Mouse (Mus musculus) kidney, embryonic 16.5 days (tissue): ENCODE data around the gene Necap2. TPM values are rescaled to one million over a fixed set of nuclear protein-coding genes. Genes with fewer than 3 reads are reported as not detected.

Experiments
- ATAC-seq: fragments of 200-750 bp; cut with Nextera tagmentation; 2 replicates; pipeline ENCODE4 v1.8.0; 2017; ENCODE audit warnings: moderate TSS enrichment; ENCODE audit not compliant: low FRiP score, low TSS enrichment
- H3K27ac ChIP-seq: fragments of 300-500 bp; sonication (generic); 2 replicates; pipeline ENCODE4 v1.5.1; 2014; ENCODE audit warnings: low read length
- H3K27me3 ChIP-seq: fragments of 300-500 bp; sonication (generic); 2 replicates; pipeline ENCODE4 v1.6.1; 2014; ENCODE audit warnings: low read length, control low read depth, mixed read lengths; ENCODE audit not compliant: insufficient read depth
- H3K36me3 ChIP-seq: fragments of 300-500 bp; sonication (generic); 2 replicates; pipeline ENCODE4 v1.6.1; 2014; ENCODE audit warnings: low read length, control low read depth, mixed read lengths; ENCODE audit not compliant: insufficient read depth
- H3K4me1 ChIP-seq: fragments of 300-500 bp; sonication (generic); 2 replicates; pipeline ENCODE4 v1.6.1; 2014; ENCODE audit warnings: low read length, control low read depth, mixed read lengths; ENCODE audit not compliant: insufficient read depth
- H3K4me2 ChIP-seq: fragments of 300-500 bp; sonication (generic); replicated peaks from 2 replicates; pipeline ENCODE4 v1.6.1; 2014; ENCODE audit warnings: low read depth, low read length
- H3K4me3 ChIP-seq: fragments of 300-500 bp; sonication (generic); 2 replicates; pipeline ENCODE4 v1.5.1; 2014; ENCODE audit warnings: mild to moderate bottlenecking, low read length
- H3K9ac ChIP-seq: fragments of 300-500 bp; sonication (generic); replicated peaks from 2 replicates; pipeline ENCODE4 v1.6.1; 2014; ENCODE audit warnings: low read length
- H3K9me3 ChIP-seq: fragments of 300-500 bp; sonication (generic); 2 replicates; pipeline ENCODE4 v1.6.1; 2016; ENCODE audit warnings: low read length, control low read depth
- WGBS: fragments of 180-500 bp; shearing (Covaris S2); extraction: QIAGEN DNeasy Blood & Tissue Kit; methylation state at CpG from one replicate; pipeline ENCODE4 v1.1.7; 2014; 5-methylcytosine and 5-hydroxymethylcytosine counted together
- polyA plus RNA-seq: library from polyadenylated mRNA; unstranded; fragments of >200 nt; fragmentation: Nextera tagmentation; extraction: Ambion mirVana; gene quantifications from 2 replicates; pipeline ENCODE4 v1.2.1, GENCODE M21; 2015

Gene Necap2
- 94.5 and 99.0 TPM in 2 replicates for polyA plus RNA-seq

- ATAC-seq, result peak; percentile 91
- peaks cover 14% of the 10 kb centered on the region for H3K36me3 ChIP-seq
- H3K4me3 ChIP-seq, result peak within 1 kb of the TSS; percentile 93
- H3K4me2 ChIP-seq, result peak within 1 kb of the TSS; percentile 94
- no peaks in the 10 kb centered on the region for H3K9me3 ChIP-seq
- H3K9ac ChIP-seq, result peak within 1 kb of the TSS; percentile 84
- no peaks in the 10 kb centered on the region for H3K27me3 ChIP-seq
- peaks cover 16% of the 10 kb centered on the region for H3K4me1 ChIP-seq
- under 1% methylated on average over 67 of the region's 67 CpGs for WGBS
- peak within 1 kb of the TSS; percentile 69; the same call in 1 of the 2 replicates for H3K27ac ChIP-seq
Measured at GRCm38 (mm10) chr4:141077681-141078509, at the start of gene Necap2. TSS of gene Necap2 (minus strand) at chr4:141078357.

DNA sequence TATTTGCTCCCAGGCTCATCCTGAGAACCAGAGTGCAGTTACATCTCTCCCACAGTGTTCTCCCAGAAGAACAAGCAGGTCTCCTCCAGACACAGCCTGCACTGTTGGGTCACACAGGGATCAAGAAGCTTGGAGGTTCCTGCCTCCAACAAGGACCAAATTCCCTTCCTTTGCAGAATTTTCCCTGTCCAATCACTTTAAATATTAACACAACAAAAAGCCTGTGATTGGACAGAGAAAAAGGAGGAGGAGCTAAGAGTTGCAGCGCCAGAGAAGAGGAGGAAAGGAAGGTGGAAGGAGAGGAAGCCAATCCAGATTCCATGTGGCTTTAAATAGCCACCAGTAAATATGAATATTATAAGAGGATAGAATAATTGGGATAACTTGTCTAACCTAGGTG is 44.9 kb upstream of the Necap2 start:
- no peaks in the 10 kb centered on the region for H3K9me3 ChIP-seq
- 0 out of 2 replicates have a peak overlapping the region, but pooled peaks have one; percentile 34 for H3K27ac ChIP-seq
- H3K9ac ChIP-seq, result no peak overlapping the region
- no peaks in the 10 kb centered on the region for H3K27me3 ChIP-seq
- H3K4me3 ChIP-seq, result no peak overlapping the region
- H3K36me3 ChIP-seq, result peaks cover 5% of the 10 kb centered on the region
- WGBS, result 17% methylated on average over 1 of the region's 1 CpGs
- H3K4me2 ChIP-seq, result no peak overlapping the region
- peaks cover 9% of the 10 kb centered on the region for H3K4me1 ChIP-seq
- no peak for ATAC-seq

- 64% methylated on average over 7 of the region's 7 CpGs for WGBS
- H3K27ac ChIP-seq, result 0 out of 2 replicates have a peak overlapping the region, but pooled peaks have one; percentile 34
Measured at GRCm38 (mm10) chr4:141122663-141123062, 44.5 kb upstream of the Necap2 start.

GRCm38 (mm10) chr4:141120700-141121099 is 42.5 kb upstream of the Necap2 start:
- H3K9me3 ChIP-seq, result no peaks in the 10 kb centered on the region
- peak; percentile 44; the same call in 1 of the 2 replicates for ATAC-seq

More at GRCm38 (mm10) chr4:141122663-141123062, 44.5 kb upstream of the Necap2 start:
- no peak overlapping the region for H3K9ac ChIP-seq
- peaks cover 9% of the 10 kb centered on the region for H3K36me3 ChIP-seq
- H3K9me3 ChIP-seq, result no peaks in the 10 kb centered on the region
- H3K4me3 ChIP-seq, result no peak overlapping the region
- no peak for ATAC-seq
- H3K4me1 ChIP-seq, result peaks cover 9% of the 10 kb centered on the region
- H3K27me3 ChIP-seq, result no peaks in the 10 kb centered on the region
- no peak overlapping the region for H3K4me2 ChIP-seq

DNA sequence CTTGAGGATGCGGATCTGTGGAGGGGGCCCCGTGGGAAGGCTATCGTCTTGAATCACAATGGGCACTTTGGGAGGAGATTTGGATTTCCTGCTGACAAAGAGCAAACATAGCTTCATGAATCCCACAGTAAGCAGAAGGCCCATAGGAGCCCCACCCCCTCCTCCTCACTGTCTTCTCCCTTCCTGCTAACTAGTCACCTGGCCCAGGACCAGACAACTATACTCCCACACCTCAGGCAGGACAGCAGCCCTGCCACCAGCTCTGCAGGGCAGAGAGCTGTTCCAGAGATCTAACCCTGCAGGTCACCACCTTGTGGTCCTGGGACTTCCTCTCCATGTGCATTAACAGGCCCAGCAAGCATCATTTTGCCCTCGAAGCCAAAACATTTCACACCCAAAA is 40.5 kb upstream of the Necap2 start:
- WGBS, result 65% methylated on average over 4 of the region's 4 CpGs
- Histone ChIP-seq H3K27ac (no peak overlapping the region), H3K4me3 (no peak overlapping the region), H3K4me1 (peaks cover 14% of the 10 kb centered on the region), H3K9ac (no peak overlapping the region), H3K27me3 (no peaks in the 10 kb centered on the region), H3K36me3 (peaks cover 40% of the 10 kb centered on the region), H3K4me2 (no peak overlapping the region), H3K9me3 (no peaks in the 10 kb centered on the region)
- ATAC-seq, result no peak

More at GRCm38 (mm10) chr4:141120700-141121099, 42.5 kb upstream of the Necap2 start:
- WGBS, result 24% methylated on average over 11 of the region's 11 CpGs
- H3K4me3 ChIP-seq, result no peak overlapping the region
- no peak overlapping the region for H3K4me2 ChIP-seq
- no peak overlapping the region for H3K27ac ChIP-seq
- no peaks in the 10 kb centered on the region for H3K27me3 ChIP-seq
- no peak overlapping the region for H3K9ac ChIP-seq
- peaks cover 26% of the 10 kb centered on the region for H3K36me3 ChIP-seq
- H3K4me1 ChIP-seq, result peaks cover 9% of the 10 kb centered on the region

- H3K9ac ChIP-seq, result no peak overlapping the region
- no peak overlapping the region for H3K27ac ChIP-seq
- no peaks in the 10 kb centered on the region for H3K27me3 ChIP-seq
- H3K4me2 ChIP-seq, result no peak overlapping the region
- H3K9me3 ChIP-seq, result no peaks in the 10 kb centered on the region
- H3K36me3 ChIP-seq, result peaks cover 66% of the 10 kb centered on the region
- peaks cover 5% of the 10 kb centered on the region; the same call in 1 of the 2 replicates for H3K4me1 ChIP-seq
- no peak for ATAC-seq
- H3K4me3 ChIP-seq, result no peak overlapping the region
- WGBS, result 89% methylated on average over 8 of the region's 8 CpGs
Measured at GRCm38 (mm10) chr4:141115398-141115797, 37.2 kb upstream of the Necap2 start.

GRCm38 (mm10) chr4:141114521-141114981 is 36.4 kb upstream of the Necap2 start:
- Histone ChIP-seq H3K4me2 (no peak overlapping the region), H3K4me1 (0 out of 2 replicates have a peak, but pooled peaks cover 5% of the 10 kb centered on the region), H3K36me3 (peaks cover 72% of the 10 kb centered on the region), H3K9ac (no peak overlapping the region), H3K27me3 (no peaks in the 10 kb centered on the region), H3K27ac (no peak overlapping the region), H3K4me3 (no peak overlapping the region), H3K9me3 (no peaks in the 10 kb centered on the region)
- no peak for ATAC-seq
- WGBS, result 79% methylated on average over 6 of the region's 6 CpGs

- H3K4me3 ChIP-seq, result no peak overlapping the region
- H3K36me3 ChIP-seq, result peaks cover 72% of the 10 kb centered on the region
- no peaks in the 10 kb centered on the region for H3K9me3 ChIP-seq
- H3K9ac ChIP-seq, result no peak overlapping the region
- no peak overlapping the region; the same call in 1 of the 2 replicates for H3K27ac ChIP-seq
- no peak overlapping the region for H3K4me2 ChIP-seq
- WGBS, result 66% methylated on average over 7 of the region's 7 CpGs
- no peaks in the 10 kb centered on the region for H3K27me3 ChIP-seq
- ATAC-seq, result 0 out of 2 replicates have a peak, but pooled peaks have one; percentile 25
- 0 out of 2 replicates have a peak, but pooled peaks cover 5% of the 10 kb centered on the region for H3K4me1 ChIP-seq
Measured at GRCm38 (mm10) chr4:141113831-141114230, 35.7 kb upstream of the Necap2 start.

- 38% methylated on average over 10 of the region's 10 CpGs for WGBS
- Histone ChIP-seq H3K27ac (no peak overlapping the region), H3K9ac (no peak overlapping the region), H3K4me2 (no peak overlapping the region), H3K4me3 (no peak overlapping the region), H3K4me1 (peaks cover 8% of the 10 kb centered on the region; the same call in 1 of the 2 replicates), H3K36me3 (peaks cover 30% of the 10 kb centered on the region), H3K9me3 (no peaks in the 10 kb centered on the region), H3K27me3 (no peaks in the 10 kb centered on the region)
- no peak for ATAC-seq
Measured at GRCm38 (mm10) chr4:141108196-141108732, 30.1 kb upstream of the Necap2 start.
